Mouse (Mus musculus) G1E (cell line): Measurements from ENCODE around the gene D3Ertd254e. TPM values are rescaled to one million over a fixed set of nuclear protein-coding genes. Genes with fewer than 3 reads are reported as not detected.
A peak's percentile ranks its signal among the peaks of the same experiment; 100 is the strongest.

Experiments
- ATAC-seq: 2 replicates; pipeline ENCODE4 v1.8.0; 2016; ENCODE audit warnings: mild to moderate bottlenecking; ENCODE audit not compliant: insufficient number of reproducible peaks, poor library complexity, low FRiP score, severe bottlenecking; ENCODE audit errors: extremely low read depth
- DNase-seq: peaks from one replicate; pipeline ENCODE4 v3.0.0; 2012; ENCODE audit warnings: low spot score
- H3K27me3 ChIP-seq: 2 replicates; pipeline ENCODE4 v1.6.1; 2012; ENCODE audit warnings: mild to moderate bottlenecking, low read length, inconsistent platforms; ENCODE audit not compliant: insufficient read depth
- H3K36me3 ChIP-seq: replicated peaks from 2 replicates; pipeline ENCODE3; 2012; ENCODE audit warnings: mild to moderate bottlenecking, inconsistent platforms
- H3K4me1 ChIP-seq: 2 replicates; pipeline ENCODE4 v1.6.1; 2012; ENCODE audit warnings: low read depth, low read length, inconsistent platforms, mixed read lengths; ENCODE audit not compliant: insufficient read depth
- H3K4me3 ChIP-seq: 2 replicates; pipeline ENCODE4 v1.5.1; 2012; ENCODE audit warnings: low read depth, mild to moderate bottlenecking, inconsistent platforms, low read length, moderate library complexity, mixed read lengths
- H3K9me3 ChIP-seq: replicated peaks from 2 replicates; pipeline ENCODE4 v1.6.1; 2012; ENCODE audit warnings: inconsistent platforms
- CTCF ChIP-seq: IDR thresholded peaks from 2 replicates; pipeline ENCODE4 v1.5.1; 2012; ENCODE audit warnings: low read depth, low read length, inconsistent platforms, mixed read lengths
- GATA1 ChIP-seq: IDR thresholded peaks from 2 replicates; pipeline ENCODE4 v1.6.1; 2012; ENCODE audit warnings: borderline replicate concordance, low read length, inconsistent platforms, mixed read lengths
- GATA2 ChIP-seq: IDR thresholded peaks from 2 replicates; pipeline ENCODE4 v1.6.1; 2012; ENCODE audit warnings: low read depth, low read length, inconsistent platforms, borderline replicate concordance
- POLR2AphosphoS5 ChIP-seq: IDR thresholded peaks from 2 replicates; pipeline ENCODE4 v1.6.1; 2012; ENCODE audit warnings: low read depth, low read length, inconsistent platforms; ENCODE audit not compliant: insufficient replicate concordance
- TAL1 ChIP-seq: conservative IDR thresholded peaks from 2 replicates; pipeline ENCODE4 v1.6.1; 2012; ENCODE audit warnings: low read depth, low read length, inconsistent platforms, mixed read lengths
- polyA plus RNA-seq: library from polyadenylated mRNA; stranded (reverse); fragments of >175 nt; gene quantifications from 2 replicates; pipeline ENCODE4 v1.2.3, GENCODE M21; 2012
- total RNA-seq, 2 experiments: library from RNA; stranded (forward) in 1 of 2; stranded (reverse) in 1 of 2; fragments of 200-1000 nt in 1 of 2; fragments of >200 nt in 1 of 2; fragmentation: Nextera tagmentation in 1 of 2; gene quantifications; 2 replicates each; pipeline ENCODE4 v1.2.3; 2014 to 2017

Gene D3Ertd254e
- total and polyA plus RNA-seq, 3 experiments: 0.43 to 16.3 (median 10.0) TPM

GRCm38 (mm10) chr3:36138171-36138660, 12.6 kb upstream of the D3Ertd254e start:
- 0 out of 2 replicates have a peak, but pooled peaks cover 3% of the 10 kb centered on the region for H3K9me3 ChIP-seq
- H3K36me3 ChIP-seq: no peaks in the 10 kb centered on the region
- DNase-seq (no peak), ATAC-seq (no peak)
- TF ChIP-seq GATA2 (no peak), CTCF (no peak), TAL1 (no peak), GATA1 (no peak), POLR2AphosphoS5 (no peak)
- no peak overlapping the region for H3K4me3 ChIP-seq
- no peaks in the 10 kb centered on the region for H3K4me1 ChIP-seq
- no peaks in the 10 kb centered on the region; the same call in 1 of the 2 replicates for H3K27me3 ChIP-seq

- TF ChIP-seq GATA1 (no peak), POLR2AphosphoS5 (no peak), CTCF (no peak), GATA2 (no peak), TAL1 (no peak)
- DNase-seq (no peak), ATAC-seq (no peak)
These were observed 11.8 kb upstream of the D3Ertd254e start for GRCm38 (mm10) chr3:36138996-36139395.

GRCm38 (mm10) chr3:36150537-36150933, 282 bp upstream of the D3Ertd254e start:
- Histone ChIP-seq H3K9me3 (no peaks in the 10 kb centered on the region), H3K4me1 (peaks cover 23% of the 10 kb centered on the region), H3K36me3 (peaks cover 19% of the 10 kb centered on the region), H3K27me3 (no peaks in the 10 kb centered on the region), H3K4me3 (peak overlapping the region; percentile 99)
- TF ChIP-seq TAL1: no peak
- no peak for TF ChIP-seq GATA1
- no peak for TF ChIP-seq CTCF
- no peak for TF ChIP-seq POLR2AphosphoS5
- TF ChIP-seq GATA2: no peak
- no peak for DNase-seq
- no peak for ATAC-seq

More at GRCm38 (mm10) chr3:36138996-36139395, 11.8 kb upstream of the D3Ertd254e start:
- Histone ChIP-seq H3K9me3 (0 out of 2 replicates have a peak, but pooled peaks cover 3% of the 10 kb centered on the region), H3K27me3 (no peaks in the 10 kb centered on the region; the same call in 1 of the 2 replicates), H3K4me3 (no peak overlapping the region), H3K4me1 (no peaks in the 10 kb centered on the region), H3K36me3 (no peaks in the 10 kb centered on the region)

- H3K27me3 ChIP-seq: no peaks in the 10 kb centered on the region
- DNase-seq (no peak), ATAC-seq (no peak)
- no peak overlapping the region for H3K4me3 ChIP-seq
- H3K36me3 ChIP-seq: peaks cover 35% of the 10 kb centered on the region
- H3K9me3 ChIP-seq: no peaks in the 10 kb centered on the region
- TF ChIP-seq POLR2AphosphoS5: no peak
- no peak for TF ChIP-seq CTCF
- TF ChIP-seq TAL1: no peak
- TF ChIP-seq GATA2: no peak
- TF ChIP-seq GATA1: no peak
- H3K4me1 ChIP-seq: peaks cover 21% of the 10 kb centered on the region
These were observed 4.5 kb downstream of the D3Ertd254e start for GRCm38 (mm10) chr3:36155268-36155667.

GRCm38 (mm10) chr3:36170670-36171210, 19.9 kb downstream of the D3Ertd254e start:
- TF ChIP-seq GATA1: no peak
- no peak for TF ChIP-seq POLR2AphosphoS5
- TF ChIP-seq CTCF: no peak
- TF ChIP-seq TAL1: no peak
- H3K27me3 ChIP-seq: no peaks in the 10 kb centered on the region

GRCm38 (mm10) chr3:36171348-36171747, 20.5 kb downstream of the D3Ertd254e start:
- Histone ChIP-seq H3K9me3 (no peaks in the 10 kb centered on the region), H3K4me1 (no peaks in the 10 kb centered on the region), H3K4me3 (no peak overlapping the region), H3K27me3 (no peaks in the 10 kb centered on the region), H3K36me3 (peaks cover 15% of the 10 kb centered on the region)
- ATAC-seq (no peak), DNase-seq (no peak)
- TF ChIP-seq TAL1: no peak
- no peak for TF ChIP-seq POLR2AphosphoS5
- TF ChIP-seq GATA2: no peak
- no peak for TF ChIP-seq GATA1
- no peak for TF ChIP-seq CTCF

More at GRCm38 (mm10) chr3:36170670-36171210, 19.9 kb downstream of the D3Ertd254e start:
- 0 out of 2 replicates have a peak, but pooled peaks cover 2% of the 10 kb centered on the region for H3K9me3 ChIP-seq
- ATAC-seq (no peak), DNase-seq (no peak)
- no peaks in the 10 kb centered on the region for H3K4me1 ChIP-seq
- H3K4me3 ChIP-seq: no peak overlapping the region
- peaks cover 21% of the 10 kb centered on the region for H3K36me3 ChIP-seq
